Mouse (Mus musculus): ENCODE measurements around the gene Rsu1.

DNA sequence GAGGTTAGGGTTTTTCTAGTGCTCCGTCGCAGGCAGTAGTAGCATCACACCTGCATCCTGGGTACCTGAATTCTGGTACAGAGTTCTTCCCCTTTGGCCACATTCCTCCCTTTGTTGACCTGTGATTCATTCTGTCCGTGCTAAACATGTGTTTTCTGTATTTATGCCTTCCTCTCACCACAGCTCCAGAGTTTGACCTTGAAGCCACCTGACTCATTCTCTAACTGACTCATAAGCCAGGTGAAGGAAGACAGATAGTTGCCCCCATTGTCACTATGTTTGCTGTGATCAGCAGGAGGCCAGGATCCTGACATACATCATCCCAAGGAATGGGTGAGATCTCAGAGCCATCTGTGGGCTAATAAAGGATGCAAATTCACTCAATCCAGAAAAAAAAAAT, 32.2 kb upstream of the Rsu1 start:
- no peak for TF ChIP-seq SRF (IDR thresholded peaks at IDR 0.05; ENCODE audit: control insufficient read depth, insufficient read length, low read depth)
- TF ChIP-seq E2F4 (IDR thresholded peaks at IDR 0.05; ENCODE audit: insufficient read depth), result no peak
- no peak for TF ChIP-seq USF1 (IDR thresholded peaks at IDR 0.05; ENCODE audit: low read depth)
- TF ChIP-seq POLR2A (IDR thresholded peaks at IDR 0.05; ENCODE audit: insufficient read length, low read depth), result no peak
- TF ChIP-seq POLR2AphosphoS2 (IDR thresholded peaks at IDR 0.05; ENCODE audit: insufficient read length, low read depth), result no peak

Measured in myocyte (in vitro differentiated cells).